Mouse (Mus musculus) yolk sac, embryonic 10.5 days (tissue): ENCODE results near the gene C530025M09Rik.

Source experiments
- DNase-seq: peaks from one replicate; pipeline ENCODE4 v3.0.0-alpha.2; 2017; ENCODE audit warnings: low spot score

C530025M09Rik gene

DNA sequence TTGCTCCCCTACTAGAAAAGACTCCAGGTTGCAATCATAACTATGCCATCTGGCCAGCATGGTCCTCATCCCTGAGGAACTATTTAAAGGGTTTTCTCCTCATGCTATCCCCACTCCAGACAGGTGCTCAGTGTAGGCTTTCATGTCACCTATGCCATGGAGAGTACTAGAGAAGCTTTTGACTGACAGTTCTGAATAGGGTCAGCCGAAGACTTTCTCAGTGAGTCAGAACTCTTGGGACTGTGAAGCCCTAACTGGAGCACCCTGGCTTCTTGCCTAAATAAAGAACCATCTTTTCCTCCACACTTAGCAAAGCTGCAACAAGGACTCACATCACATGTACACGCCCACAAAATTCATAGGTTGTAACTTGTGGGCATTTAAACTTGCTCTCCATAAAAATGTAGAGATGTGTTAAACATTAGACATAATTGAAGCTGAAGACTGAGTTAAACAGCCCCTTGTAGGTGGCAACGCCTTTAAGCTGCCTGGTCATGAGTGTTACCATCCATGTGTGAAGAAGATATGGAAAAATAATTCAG is 26.3 kb downstream of the C530025M09Rik start:
- DNase-seq: no peak

DNA sequence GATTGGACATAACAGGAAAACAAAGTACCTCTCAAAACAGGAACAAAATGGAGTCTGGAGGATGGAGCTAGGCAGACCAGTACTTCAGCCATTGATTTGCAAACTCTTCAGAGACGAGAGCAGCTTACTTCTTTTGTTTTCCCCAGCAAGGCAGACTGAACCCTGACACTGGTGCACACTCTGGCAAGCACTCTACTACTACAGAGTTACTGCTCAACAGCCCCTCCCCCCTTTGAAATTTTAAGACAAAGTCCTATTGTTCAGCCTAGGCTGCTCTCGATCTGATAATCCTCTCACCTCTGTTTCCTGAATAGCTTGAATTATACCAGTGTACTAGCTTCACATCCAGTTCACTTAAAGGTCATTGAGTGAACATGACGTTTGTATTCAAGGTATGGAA is 32.4 kb downstream of the C530025M09Rik start:
- DNase-seq: no peak
